In the genomic region with DNA sequence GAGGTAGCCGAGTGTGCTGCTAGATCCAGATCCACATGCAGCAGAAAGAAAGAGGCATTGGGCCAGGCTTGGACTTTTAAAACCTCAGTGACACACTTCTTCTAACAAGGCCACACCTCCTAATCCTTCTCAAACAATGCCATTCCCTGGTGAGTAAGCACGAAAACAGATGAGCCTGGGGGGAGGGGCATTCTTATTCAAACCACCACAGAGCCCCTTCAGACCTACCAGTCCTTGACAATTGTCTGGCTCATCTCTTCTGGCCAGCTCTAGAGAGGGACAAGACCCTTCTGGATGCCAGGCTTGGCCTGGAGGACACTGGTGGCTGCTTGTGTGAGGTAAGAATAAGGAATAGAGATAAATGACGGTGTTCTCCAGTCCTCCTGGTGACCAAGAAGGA, we compare ENCODE assay signal across 10 mouse cellular contexts. TPM values are rescaled to one million over a fixed set of nuclear protein-coding genes. Genes with fewer than 3 reads are reported as not detected.
DNase-seq lines count a peak whose midpoint lies in the region; ATAC-seq and TF ChIP-seq lines count a peak whose summit lies in the region.
"Had no signal": no experiment of that assay in that cellular context is flagged by ENCODE, and none has a peak within 500 bp of the region (broad histone marks: within the 10 kb centered on the region; RNA-seq: fewer than 3 reads in every experiment).

No protein-coding gene starts in this region.

- peak; percentile 39 for DNase-seq in cerebellum, adult 9-10 months
- DNase-seq in cerebellum, postnatal 36 days, result no peak
- no peak for DNase-seq in heart, postnatal 0 days (ENCODE audit: low spot score)
- DNase-seq in midbrain, embryonic 10.5 days (ENCODE audit: low spot score), result no peak
- no peak for DNase-seq in stomach, postnatal 0 days (ENCODE audit: low spot score)
- no peak for DNase-seq in adrenal gland, adult 8-10 months

- 70% methylated on average over 3 of the region's 3 CpGs for WGBS in heart, postnatal 0 days
- 83% methylated on average over 3 of the region's 3 CpGs for WGBS in heart, embryonic 11.5 days (ENCODE audit: insufficient replicate concordance)
- WGBS in midbrain, embryonic 16.5 days, result 50% methylated on average over 3 of the region's 3 CpGs
- 72% methylated on average over 3 of the region's 3 CpGs for WGBS in midbrain, embryonic 10.5 days
- 66% methylated on average over 3 of the region's 3 CpGs for WGBS in stomach, postnatal 0 days

- ATAC-seq in heart, postnatal 0 days (ENCODE audit: insufficient read depth, low read depth), result no peak
- ATAC-seq in heart, embryonic 11.5 days (replicated peaks; ENCODE audit: insufficient number of reproducible peaks, low FRiP score, low TSS enrichment), result no peak
- ATAC-seq in midbrain, embryonic 16.5 days, result no peak
- no peak for ATAC-seq in stomach, postnatal 0 days (ENCODE audit: low FRiP score, low TSS enrichment)

- H3K27ac ChIP-seq in heart, postnatal 0 days (ENCODE audit: low read depth), result peak overlapping the region; percentile 59; the same call in 1 of the 2 replicates
- H3K27ac ChIP-seq in heart, embryonic 11.5 days (ENCODE audit: low read depth, low read length), result no peak overlapping the region
- H3K27ac ChIP-seq in midbrain, embryonic 16.5 days (ENCODE audit: low read length), result 0 out of 2 replicates have a peak overlapping the region, but pooled peaks have one; percentile 28
- H3K27ac ChIP-seq in midbrain, embryonic 10.5 days (replicated peaks), result no peak overlapping the region
- H3K27ac ChIP-seq in stomach, postnatal 0 days (replicated peaks), result peak overlapping the region; percentile 72; the same call in 1 of the 2 replicates

- no peak overlapping the region for H3K4me2 ChIP-seq in heart, postnatal 0 days (ENCODE audit: low read depth, low read length)
- H3K4me2 ChIP-seq in heart, embryonic 11.5 days, result no peak overlapping the region
- no peak overlapping the region for H3K4me2 ChIP-seq in midbrain, embryonic 16.5 days (ENCODE audit: low read length)
- no peak overlapping the region for H3K4me2 ChIP-seq in stomach, postnatal 0 days (replicated peaks; ENCODE audit: low read depth)
- H3K4me2 ChIP-seq: limb, embryonic 12.5 days had no signal

- TF ChIP-seq EP300 in heart, postnatal 0 days (IDR thresholded peaks at IDR 0.05; ENCODE audit: low read depth), result no peak
- TF ChIP-seq EP300 in stomach, postnatal 0 days (optimal IDR thresholded peaks at IDR 0.05), result no peak

- no peaks in the 10 kb centered on the region for H3K9me3 ChIP-seq in heart, postnatal 0 days (replicated peaks; ENCODE audit: control insufficient read depth, low read length)
- H3K9me3 ChIP-seq in heart, embryonic 11.5 days (replicated peaks; ENCODE audit: control insufficient read depth, low read length), result no peaks in the 10 kb centered on the region
- H3K9me3 ChIP-seq in midbrain, embryonic 16.5 days (replicated peaks; ENCODE audit: control insufficient read depth, low read length, poor library complexity, severe bottlenecking), result no peaks in the 10 kb centered on the region
- no peaks in the 10 kb centered on the region; the same call in 1 of the 2 replicates for H3K9me3 ChIP-seq in midbrain, embryonic 10.5 days (replicated peaks)
- H3K9me3 ChIP-seq in stomach, postnatal 0 days (ENCODE audit: control insufficient read depth, low read length), result no peaks in the 10 kb centered on the region

- TF ChIP-seq CTCF in heart, postnatal 0 days (IDR thresholded peaks at IDR 0.05; ENCODE audit: low read depth), result no peak
- TF ChIP-seq CTCF in stomach, postnatal 0 days (IDR thresholded peaks at IDR 0.05; ENCODE audit: low read depth), result no peak

- peaks cover 64% of the 10 kb centered on the region for H3K4me1 ChIP-seq in heart, postnatal 0 days (ENCODE audit: control insufficient read depth, insufficient read depth)
- H3K4me1 ChIP-seq in heart, embryonic 11.5 days (ENCODE audit: control insufficient read depth, insufficient read depth, low read length), result peaks cover 62% of the 10 kb centered on the region
- peaks cover 33% of the 10 kb centered on the region for H3K4me1 ChIP-seq in midbrain, embryonic 16.5 days (ENCODE audit: control insufficient read depth, insufficient read depth, low read length)
- H3K4me1 ChIP-seq in midbrain, embryonic 10.5 days, result peaks cover 60% of the 10 kb centered on the region
- peaks cover 32% of the 10 kb centered on the region for H3K4me1 ChIP-seq in stomach, postnatal 0 days (replicated peaks; ENCODE audit: control insufficient read depth, insufficient read depth)

- no peak overlapping the region for H3K4me3 ChIP-seq in heart, postnatal 0 days (ENCODE audit: low read depth, low read length)
- H3K4me3 ChIP-seq in heart, embryonic 11.5 days (ENCODE audit: low read depth, low read length), result no peak overlapping the region
- H3K4me3 ChIP-seq in midbrain, embryonic 16.5 days (ENCODE audit: low read depth, low read length), result no peak overlapping the region
- H3K4me3 ChIP-seq in midbrain, embryonic 10.5 days, result no peak overlapping the region
- no peak overlapping the region for H3K4me3 ChIP-seq in stomach, postnatal 0 days (ENCODE audit: low read depth, low read length)
- H3K4me3 ChIP-seq: limb, embryonic 12.5 days had no signal

- H3K9ac ChIP-seq in heart, postnatal 0 days (replicated peaks; ENCODE audit: low read depth, low read length), result no peak overlapping the region
- no peak overlapping the region for H3K9ac ChIP-seq in heart, embryonic 11.5 days (ENCODE audit: low read depth, low read length)
- no peak overlapping the region for H3K9ac ChIP-seq in midbrain, embryonic 16.5 days (ENCODE audit: low read depth, low read length)
- no peak overlapping the region for H3K9ac ChIP-seq in stomach, postnatal 0 days (ENCODE audit: low read length)

- H3K36me3 ChIP-seq in heart, postnatal 0 days (replicated peaks; ENCODE audit: control insufficient read depth, insufficient read depth, low read length), result no peaks in the 10 kb centered on the region
- no peaks in the 10 kb centered on the region for H3K36me3 ChIP-seq in heart, embryonic 11.5 days (ENCODE audit: control insufficient read depth, insufficient read depth, low read length)
- no peaks in the 10 kb centered on the region for H3K36me3 ChIP-seq in midbrain, embryonic 16.5 days (ENCODE audit: control insufficient read depth, insufficient read depth, low read length)
- H3K36me3 ChIP-seq in midbrain, embryonic 10.5 days, result peaks cover 33% of the 10 kb centered on the region
- no peaks in the 10 kb centered on the region for H3K36me3 ChIP-seq in stomach, postnatal 0 days (ENCODE audit: control insufficient read depth, insufficient read depth, low read length)

- H3K27me3 ChIP-seq in heart, postnatal 0 days (ENCODE audit: control insufficient read depth, insufficient read depth, low read length), result no peaks in the 10 kb centered on the region
- no peaks in the 10 kb centered on the region for H3K27me3 ChIP-seq in heart, embryonic 11.5 days (ENCODE audit: control insufficient read depth, insufficient read depth, low read length)
- H3K27me3 ChIP-seq in midbrain, embryonic 16.5 days (ENCODE audit: control insufficient read depth, insufficient read depth, low read depth, low read length), result no peaks in the 10 kb centered on the region
- H3K27me3 ChIP-seq in midbrain, embryonic 10.5 days (ENCODE audit: low read depth, poor library complexity, severe bottlenecking), result no peaks in the 10 kb centered on the region
- H3K27me3 ChIP-seq in stomach, postnatal 0 days (ENCODE audit: control insufficient read depth, insufficient read depth, low read length), result no peaks in the 10 kb centered on the region
- H3K27me3 ChIP-seq: Patski had no signal

RNA-seq across cellular contexts. Expression of gene Elmsan1, which starts 32.1 kb away (rescaled TPM):
- total RNA-seq in heart, postnatal 0 days (2014; rRNA removed; ENCODE audit: low replicate concordance), result 13.5 and 14.5 TPM in 2 replicates
- 3.5 and 3.6 TPM in 2 replicates for polyA plus RNA-seq in heart, postnatal 0 days (2015; fragmentation: Nextera tagmentation; extraction: Ambion mirVana)
- 5.9 and 7.1 TPM in 2 replicates for polyA plus RNA-seq in heart, embryonic 11.5 days (2014; fragmentation: Nextera tagmentation; extraction: Ambion mirVana)
- polyA plus RNA-seq in midbrain, embryonic 16.5 days (2015; fragmentation: Nextera tagmentation; extraction: Ambion mirVana), result 2.7 and 3.6 TPM in 2 replicates
- polyA plus RNA-seq in midbrain, embryonic 10.5 days (2016; fragmentation: Nextera tagmentation; extraction: Ambion mirVana), result 5.9 and 6.3 TPM in 2 replicates
- 4.0 and 4.1 TPM in 2 replicates for polyA plus RNA-seq in stomach, postnatal 0 days (2015; fragmentation: Nextera tagmentation; extraction: Ambion mirVana)
- total RNA-seq in adrenal gland, adult 8-10 months (2022), result 10 to 100 TPM; 21.2 to 31.2 (median 27.3) TPM

RNA-seq across cellular contexts. Expression of gene Pnma1, which starts 38.2 kb away (rescaled TPM):
- total RNA-seq in heart, postnatal 0 days (2014; rRNA removed; ENCODE audit: low replicate concordance), result 1.5 TPM in 1 of 2 replicates, not detected in the other
- polyA plus RNA-seq in heart, postnatal 0 days (2015; fragmentation: Nextera tagmentation; extraction: Ambion mirVana), result 0.31 and 0.45 TPM in 2 replicates
- polyA plus RNA-seq in heart, embryonic 11.5 days (2014; fragmentation: Nextera tagmentation; extraction: Ambion mirVana), result 0.50 and 0.62 TPM in 2 replicates
- polyA plus RNA-seq in midbrain, embryonic 16.5 days (2015; fragmentation: Nextera tagmentation; extraction: Ambion mirVana), result 8.2 and 9.3 TPM in 2 replicates
- 2.1 and 3.3 TPM in 2 replicates for polyA plus RNA-seq in midbrain, embryonic 10.5 days (2016; fragmentation: Nextera tagmentation; extraction: Ambion mirVana)
- polyA plus RNA-seq in stomach, postnatal 0 days (2015; fragmentation: Nextera tagmentation; extraction: Ambion mirVana), result 0.48 and 0.49 TPM in 2 replicates
- total RNA-seq in adrenal gland, adult 8-10 months (2022), result under 1 TPM; 0.09 to 0.56 (median 0.35) TPM

Comparison
In these comparisons a context has a peak if more than half of its experiments do, and no peak if none do; other contexts are left out.
1. H3K27ac ChIP-seq: peak in heart, postnatal 0 days (single experiment), midbrain, embryonic 16.5 days (single experiment) and stomach, postnatal 0 days (single experiment); none in heart, embryonic 11.5 days (single experiment) and midbrain, embryonic 10.5 days (single experiment).